Comparison of ENCODE assay signal across 10 mouse cellular contexts in genomic region chr4:48542351-48542750, GRCm38 (mm10). TPM values are rescaled to one million over a fixed set of nuclear protein-coding genes. Genes with fewer than 3 reads are reported as not detected.
DNase-seq lines count a peak whose midpoint lies in the region; ATAC-seq and TF ChIP-seq lines count a peak whose summit lies in the region.
"Had no signal": no experiment of that assay in that cellular context is flagged by ENCODE, and none has a peak within 500 bp of the region (broad histone marks: within the 10 kb centered on the region; RNA-seq: fewer than 3 reads in every experiment).

No protein-coding gene starts in this region.

- DNase-seq in kidney, adult 2 months: no peak
- peak; percentile 68 for DNase-seq in brain, adult 2 months (ENCODE audit: low read depth, low spot score)
- no peak for DNase-seq in left cerebral cortex, adult 9 months (ENCODE audit: low spot score in 2 of 2)
- DNase-seq in left cerebral cortex, adult 8-10 months (ENCODE audit: low spot score in 2 of 2): no peak
- DNase-seq in urinary bladder, postnatal 4 days (ENCODE audit: low spot score in 2 of 2): no peak
- DNase-seq: thymus, postnatal 4 days had no signal

- peaks cover 28% of the 10 kb centered on the region for H3K4me1 ChIP-seq in kidney, embryonic 14.5 days (ENCODE audit: control insufficient read depth, insufficient read depth, low read length)
- peaks cover 4% of the 10 kb centered on the region; the same call in 1 of the 2 replicates for H3K4me1 ChIP-seq in kidney, adult 2 months (ENCODE audit: control insufficient read depth, insufficient read depth, low read length)
- H3K4me1 ChIP-seq in hindbrain, embryonic 12.5 days: peaks cover 59% of the 10 kb centered on the region
- H3K4me1 ChIP-seq in neural tube, embryonic 12.5 days: peaks cover 58% of the 10 kb centered on the region

- peak overlapping the region; percentile 96; the same call in 1 of the 2 replicates for H3K9ac ChIP-seq in kidney, embryonic 14.5 days (ENCODE audit: low read depth, low read length)
- H3K9ac ChIP-seq in hindbrain, embryonic 12.5 days: 0 out of 2 replicates have a peak overlapping the region, but pooled peaks have one; percentile 99
- H3K9ac ChIP-seq in neural tube, embryonic 12.5 days: no peak overlapping the region

- peak overlapping the region; percentile 83; the same call in 1 of the 2 replicates for H3K4me3 ChIP-seq in kidney, embryonic 14.5 days (ENCODE audit: low read length)
- no peak overlapping the region for H3K4me3 ChIP-seq in kidney, adult 2 months (ENCODE audit: insufficient read depth, low read depth, low read length)
- H3K4me3 ChIP-seq in hindbrain, embryonic 12.5 days: peak overlapping the region; percentile 86; the same call in 1 of the 2 replicates
- no peak overlapping the region for H3K4me3 ChIP-seq in neural tube, embryonic 12.5 days

- TF ChIP-seq POLR2A in kidney, adult 2 months (IDR thresholded peaks at IDR 0.05; ENCODE audit: low read depth, low read length): no peak

- no peaks in the 10 kb centered on the region for H3K27me3 ChIP-seq in kidney, embryonic 14.5 days (ENCODE audit: control insufficient read depth, insufficient read depth, low read length)
- no peaks in the 10 kb centered on the region for H3K27me3 ChIP-seq in kidney, adult 2 months (replicated peaks; ENCODE audit: control insufficient read depth, insufficient read depth, low read length)
- H3K27me3 ChIP-seq in hindbrain, embryonic 12.5 days: no peaks in the 10 kb centered on the region
- H3K27me3 ChIP-seq in neural tube, embryonic 12.5 days (replicated peaks): no peaks in the 10 kb centered on the region
- H3K27me3 ChIP-seq: embryonic facial prominence, embryonic 15.5 days had no signal

- TF ChIP-seq CTCF in kidney, adult 2 months (conservative IDR thresholded peaks at IDR 0.05; ENCODE audit: insufficient read depth, insufficient read length, low read depth, low read length): no peak

- H3K4me2 ChIP-seq in kidney, embryonic 14.5 days (replicated peaks; ENCODE audit: low read depth, low read length): peak overlapping the region; percentile 78
- peak overlapping the region; percentile 74 for H3K4me2 ChIP-seq in hindbrain, embryonic 12.5 days (replicated peaks)
- peak overlapping the region; percentile 80 for H3K4me2 ChIP-seq in neural tube, embryonic 12.5 days (replicated peaks)

- H3K9me3 ChIP-seq in kidney, embryonic 14.5 days (ENCODE audit: control insufficient read depth, low read length): no peaks in the 10 kb centered on the region
- H3K9me3 ChIP-seq in hindbrain, embryonic 12.5 days (replicated peaks): no peaks in the 10 kb centered on the region
- H3K9me3 ChIP-seq in neural tube, embryonic 12.5 days: no peaks in the 10 kb centered on the region
- H3K9me3 ChIP-seq: embryonic facial prominence, embryonic 15.5 days had no signal

- ATAC-seq in kidney, embryonic 14.5 days (ENCODE audit: low FRiP score, low TSS enrichment): no peak
- ATAC-seq in hindbrain, embryonic 12.5 days (ENCODE audit: low FRiP score): no peak
- ATAC-seq in neural tube, embryonic 12.5 days (ENCODE audit: low FRiP score, low read depth): no peak

- WGBS in kidney, embryonic 14.5 days: 15% methylated on average over 5 of the region's 5 CpGs
- 23% methylated on average over 5 of the region's 5 CpGs for WGBS in kidney, adult 2 months
- 22% methylated on average over 5 of the region's 5 CpGs for WGBS in hindbrain, embryonic 12.5 days
- 34% methylated on average over 5 of the region's 5 CpGs for WGBS in neural tube, embryonic 12.5 days

- H3K36me3 ChIP-seq in kidney, embryonic 14.5 days (ENCODE audit: control insufficient read depth, insufficient read depth, low read length): no peaks in the 10 kb centered on the region; the same call in 1 of the 2 replicates
- no peaks in the 10 kb centered on the region for H3K36me3 ChIP-seq in kidney, adult 2 months (ENCODE audit: control insufficient read depth, insufficient read depth, low read length)
- no peaks in the 10 kb centered on the region for H3K36me3 ChIP-seq in hindbrain, embryonic 12.5 days
- no peaks in the 10 kb centered on the region for H3K36me3 ChIP-seq in neural tube, embryonic 12.5 days
- H3K36me3 ChIP-seq: embryonic facial prominence, embryonic 15.5 days had no signal

- no peak overlapping the region for H3K27ac ChIP-seq in kidney, embryonic 14.5 days (ENCODE audit: low read depth, low read length)
- H3K27ac ChIP-seq in kidney, adult 2 months (ENCODE audit: insufficient read depth, low read depth, low read length): no peak overlapping the region
- no peak overlapping the region for H3K27ac ChIP-seq in hindbrain, embryonic 12.5 days
- no peak overlapping the region for H3K27ac ChIP-seq in neural tube, embryonic 12.5 days
- H3K27ac ChIP-seq: embryonic facial prominence, embryonic 15.5 days had no signal

RNA-seq across cellular contexts. Expression of gene Msantd3, which starts 2.6 kb away (rescaled TPM):
- 32.1 and 38.6 TPM in 2 replicates for polyA plus RNA-seq in kidney, embryonic 14.5 days (2014; fragmentation: Nextera tagmentation; extraction: Ambion mirVana)
- polyA plus RNA-seq in kidney, adult 2 months (2012; rRNA removed): 3.8 and 4.6 TPM in 2 replicates
- polyA plus RNA-seq in hindbrain, embryonic 12.5 days (2016; fragmentation: Nextera tagmentation; extraction: Ambion mirVana): 50.8 and 56.1 TPM in 2 replicates
- polyA plus RNA-seq in neural tube, embryonic 12.5 days (2016; fragmentation: Nextera tagmentation; extraction: Ambion mirVana): 51.3 and 60.3 TPM in 2 replicates
- total RNA-seq in left cerebral cortex, adult 8-10 months (2022): 10 to 100 TPM; 17.2 to 20.0 (median 18.9) TPM

RNA-seq across cellular contexts. Expression of gene Tmeff1, which starts 42.6 kb away (rescaled TPM):
- 69.0 and 93.4 TPM in 2 replicates for polyA plus RNA-seq in kidney, embryonic 14.5 days (2014; fragmentation: Nextera tagmentation; extraction: Ambion mirVana)
- 0.88 and 1.3 TPM in 2 replicates for polyA plus RNA-seq in kidney, adult 2 months (2012; rRNA removed)
- 295 and 300 TPM in 2 replicates for polyA plus RNA-seq in hindbrain, embryonic 12.5 days (2016; fragmentation: Nextera tagmentation; extraction: Ambion mirVana)
- 328 and 330 TPM in 2 replicates for polyA plus RNA-seq in neural tube, embryonic 12.5 days (2016; fragmentation: Nextera tagmentation; extraction: Ambion mirVana)
- total RNA-seq in left cerebral cortex, adult 8-10 months (2022): 100 to 1,000 TPM; 116 to 134 (median 123) TPM

Comparison
In these comparisons a context has a peak if more than half of its experiments do, and no peak if none do; other contexts are left out.
1. H3K4me3 ChIP-seq: peak in kidney, embryonic 14.5 days (single experiment) and hindbrain, embryonic 12.5 days (single experiment); none in kidney, adult 2 months (single experiment) and neural tube, embryonic 12.5 days (single experiment).
2. RNA of gene Tmeff1, which starts 42.6 kb away (polyA plus RNA-seq): 328 to 330 TPM in neural tube, embryonic 12.5 days, 295 to 300 TPM in hindbrain, embryonic 12.5 days and 69.0 to 93.4 TPM in kidney, embryonic 14.5 days; 0.88 to 1.3 TPM in kidney, adult 2 months; every median in the first group is over 10 times any median in the second.
3. Peak in every context shown above with its lines, with median percentiles within 50 percentile points of each other: H3K4me2 ChIP-seq.